Mouse (Mus musculus): Measurements from ENCODE around the gene Pltp.
A peak's percentile ranks its signal among the peaks of the same experiment; 100 is the strongest.
"Not testable (repeated sequence)": the region's sequence is repeated elsewhere in the genome, so short reads cannot be mapped to it uniquely, and the experiment has no call there.

The Pltp gene

GRCm38 (mm10) chr2:164879228-164879567, 21.7 kb upstream of the Pltp start, which contains the start of gene Pcif1:
Gene Pcif1, plus strand, starts transcription at chr2:164879304.
- DNase-seq (ENCODE audit: extremely low spot score, low spot score): peak; percentile 94

- peak; percentile 56 for DNase-seq (ENCODE audit: extremely low spot score, low spot score)
These were observed 21.2 kb upstream of the Pltp start for GRCm38 (mm10) chr2:164878509-164879227.

- not testable (repeated sequence) for DNase-seq (ENCODE audit: extremely low spot score, low spot score)
These were observed 20.1 kb upstream of the Pltp start for GRCm38 (mm10) chr2:164877376-164878215.

GRCm38 (mm10) chr2:164875648-164876047, 18.1 kb upstream of the Pltp start:
- not testable (repeated sequence) for DNase-seq (ENCODE audit: extremely low spot score, low spot score)

- DNase-seq (ENCODE audit: extremely low spot score, low spot score): no peak
These were observed 16.8 kb upstream of the Pltp start for GRCm38 (mm10) chr2:164874239-164874769.

GRCm38 (mm10) chr2:164873621-164874020, 16.1 kb upstream of the Pltp start:
- DNase-seq (ENCODE audit: extremely low spot score, low spot score): no peak

GRCm38 (mm10) chr2:164871602-164872303, 14.2 kb upstream of the Pltp start:
- DNase-seq (ENCODE audit: extremely low spot score, low spot score): no peak

- no peak for DNase-seq (ENCODE audit: extremely low spot score, low spot score)
These were observed 11.0 kb upstream of the Pltp start for GRCm38 (mm10) chr2:164868491-164868890.

GRCm38 (mm10) chr2:164867566-164867965, 10.1 kb upstream of the Pltp start:
- no peak for DNase-seq (ENCODE audit: extremely low spot score, low spot score)

- no peak for DNase-seq (ENCODE audit: extremely low spot score, low spot score)
These were observed 9.4 kb upstream of the Pltp start for GRCm38 (mm10) chr2:164866741-164867551.

- no peak for DNase-seq (ENCODE audit: extremely low spot score, low spot score)
These were observed 7.1 kb upstream of the Pltp start for GRCm38 (mm10) chr2:164864593-164864992.

- DNase-seq (ENCODE audit: extremely low spot score, low spot score): not testable (repeated sequence)
These were observed 5.9 kb upstream of the Pltp start for GRCm38 (mm10) chr2:164863411-164863810.

GRCm38 (mm10) chr2:164862179-164862861, 4.8 kb upstream of the Pltp start:
- peak; percentile 66 for DNase-seq (ENCODE audit: extremely low spot score, low spot score)

- no peak for DNase-seq (ENCODE audit: extremely low spot score, low spot score)
These were observed 3.6 kb upstream of the Pltp start for GRCm38 (mm10) chr2:164861094-164861493.

- no peak for DNase-seq (ENCODE audit: extremely low spot score, low spot score)
These were observed 2.3 kb upstream of the Pltp start for GRCm38 (mm10) chr2:164859640-164860432.

GRCm38 (mm10) chr2:164859155-164859554, 1.6 kb upstream of the Pltp start:
- DNase-seq (ENCODE audit: extremely low spot score, low spot score): no peak

- DNase-seq (ENCODE audit: extremely low spot score, low spot score): no peak
These were observed 487 bp upstream of the Pltp start for GRCm38 (mm10) chr2:164857842-164858553.

- peak; percentile 52 for DNase-seq (ENCODE audit: extremely low spot score, low spot score)
These were observed 1.0 kb downstream of the Pltp start for GRCm38 (mm10) chr2:164856309-164857100.

Data from neural tube, embryonic 10.5 days (tissue).